Mouse (Mus musculus) gastrocnemius, postnatal 14 days (tissue): Measurements from ENCODE around the gene Fam131b. TPM values are rescaled to one million over a fixed set of nuclear protein-coding genes. Genes with fewer than 3 reads are reported as not detected.

Experiments used
- DNase-seq: peaks from one replicate; pipeline ENCODE4 v3.0.0; 2021; ENCODE audit warnings: mixed read lengths
- intact Hi-C: fragments of 180-260 bp; cut with DNase I; formaldehyde crosslinking; loops from one replicate; pipeline ENCODE4 v1.15.1; 2025; ENCODE audit warnings: low total_unique reads
- total RNA-seq, 2 experiments: library from RNA; stranded (reverse); gene quantifications; 2 replicates each; pipeline ENCODE4 v1.2.3; 2021

The Fam131b gene
- total RNA-seq, 2 experiments from 2014 or later: 0.60 to 0.80 TPM

DNA sequence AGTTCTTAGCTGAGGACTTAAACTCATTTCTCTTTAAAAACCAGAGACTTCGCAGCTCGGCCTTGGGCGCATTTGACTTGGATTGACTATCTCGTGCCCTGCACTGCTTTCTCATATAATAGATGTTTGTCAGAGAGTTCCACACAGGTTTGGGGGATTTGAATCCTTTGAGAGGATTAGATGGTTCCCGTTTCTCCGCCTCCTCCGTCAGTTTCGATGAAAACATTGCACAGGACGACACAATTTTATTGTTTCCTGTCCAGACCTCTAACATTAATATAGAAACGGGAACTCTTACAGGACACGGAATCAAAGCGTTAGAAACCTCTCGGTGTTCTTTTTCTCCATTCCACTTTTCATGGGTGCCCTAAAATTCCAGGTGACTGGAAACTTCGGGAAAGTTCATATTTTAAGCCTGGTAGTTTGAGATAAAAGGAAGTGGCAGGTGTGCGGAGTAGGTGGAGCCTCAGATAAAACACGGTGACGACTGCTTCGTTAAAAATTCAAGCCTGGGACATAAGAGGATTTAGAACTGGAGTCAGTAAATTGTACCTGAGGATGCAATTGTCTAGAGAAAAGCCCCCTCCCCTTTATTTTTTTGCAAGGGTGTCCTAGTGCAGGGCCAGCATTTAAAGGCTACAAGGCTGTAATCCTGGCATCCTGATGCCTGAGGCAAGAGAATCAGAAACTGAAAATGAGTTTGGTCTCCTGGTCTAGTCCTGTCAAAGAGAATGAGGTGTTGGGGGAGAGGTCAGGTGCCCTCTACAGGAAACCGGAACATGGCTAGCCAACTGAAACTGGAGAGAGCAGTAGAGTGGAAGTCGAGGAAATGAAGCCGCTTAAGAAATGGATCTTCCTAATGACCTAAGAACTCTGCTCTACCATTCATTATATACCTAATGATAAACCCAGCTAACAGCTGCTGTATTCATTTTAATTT, 58.8 kb downstream of the Fam131b start:
- no peak for DNase-seq
- intact Hi-C loops: no loop called here

Other genes starting within 250 kb of the Fam131b start
- not detected for gene Tas2r139, start 183.7 kb downstream of the Fam131b start, total RNA-seq
- gene Tas2r144, start 109.3 kb downstream of the Fam131b start, total RNA-seq: not detected
- 10 to 100 TPM; 18.0 to 18.3 TPM for gene Gstk1, start 78.7 kb downstream of the Fam131b start, total RNA-seq
- gene Tmem139, start 62.7 kb downstream of the Fam131b start, total RNA-seq: not detected
- gene Casp2, start 59.7 kb downstream of the Fam131b start, total RNA-seq: 1 to 10 TPM; 6.7 to 7.6 TPM
- 10 to 100 TPM; 91.9 to 94.4 TPM for gene Clcn1, start 38.0 kb downstream of the Fam131b start, total RNA-seq
- gene Zyx, start 25.0 kb upstream of the Fam131b start, total RNA-seq: 10 to 100 TPM; 35.2 to 40.9 TPM
- under 1 TPM; 0.07 to 0.21 TPM for gene Epha1, start 48.6 kb upstream of the Fam131b start, total RNA-seq
- under 1 TPM in 1 of 2 experiments, not detected in 1; 0.44 TPM for gene Tas2r143, start 75.6 kb upstream of the Fam131b start, total RNA-seq
- not detected for gene Tas2r135, start 80.8 kb upstream of the Fam131b start, total RNA-seq
- not detected for gene Tas2r126, start 109.9 kb upstream of the Fam131b start, total RNA-seq
- gene Olfr458, start 140.6 kb upstream of the Fam131b start, total RNA-seq: not detected
- gene Olfr457, start 151.7 kb upstream of the Fam131b start, total RNA-seq: not detected
- gene Olfr456, start 162.6 kb upstream of the Fam131b start, total RNA-seq: not detected
- not detected for gene Olfr455, start 222.9 kb upstream of the Fam131b start, total RNA-seq